Mouse (Mus musculus) liver, adult 2 months (tissue): Measurements from ENCODE around the gene Iqgap2.

ENCODE experiments used
- CTCF ChIP-seq: fragments of 200-500 bp; IDR thresholded peaks from 2 replicates; pipeline ENCODE4 v1.5.1; 2011; ENCODE audit warnings: low read depth, low read length, control low read depth
- POLR2A ChIP-seq: fragments of 200-500 bp; IDR thresholded peaks from 2 replicates; pipeline ENCODE4 v1.6.1; 2011; ENCODE audit warnings: low read length, control low read depth; ENCODE audit not compliant: insufficient read depth; ENCODE audit errors: extremely low read depth

- no peak for TF ChIP-seq CTCF
- TF ChIP-seq POLR2A, result no peak
These were observed 22.7 kb downstream of the Iqgap2 start for GRCm38 (mm10) chr13:95868896-95869540.
